Mouse (Mus musculus) left cerebral cortex, postnatal 14 days (tissue): ENCODE measurements around the gene Smarcd3. TPM values are rescaled to one million over a fixed set of nuclear protein-coding genes. Genes with fewer than 3 reads are reported as not detected.

Source experiments
- DNase-seq, 2 experiments: peaks; one replicate each; pipeline ENCODE4 v3.0.0; 2021 to 2022; ENCODE audit warnings: low spot score in 2 of 2, mixed read lengths in 1 of 2
- intact Hi-C: fragments of 180-260 bp; cut with DNase I; formaldehyde crosslinking; loops from one replicate; pipeline ENCODE4 v1.15.1; 2025
- total RNA-seq, 2 experiments: library from RNA; stranded (reverse); gene quantifications; 2 replicates each; pipeline ENCODE4 v1.2.3; 2021

Gene Smarcd3
- total RNA-seq, 2 experiments from 2014 or later, result 102 to 110 TPM

- intact Hi-C loops, result no loop called here
- no peak for DNase-seq
Observed at GRCm38 (mm10) chr5:24623041-24623985, 898 bp downstream of the Smarcd3 start.

- DNase-seq, result no peak
- intact Hi-C loops, result no loop called here
Observed at GRCm38 (mm10) chr5:24622386-24623040, 1.7 kb downstream of the Smarcd3 start.

- DNase-seq, result no peak
- intact Hi-C loops, result no loop called here
Observed at GRCm38 (mm10) chr5:24620626-24621025, 3.6 kb downstream of the Smarcd3 start.

- intact Hi-C loops, result no loop called here
- DNase-seq, result no peak
Observed at GRCm38 (mm10) chr5:24620116-24620515, 4.1 kb downstream of the Smarcd3 start.

- DNase-seq, result no peak
- intact Hi-C loops, result no loop called here
Observed at GRCm38 (mm10) chr5:24618921-24619320, 5.3 kb downstream of the Smarcd3 start.

- no peak for DNase-seq
- intact Hi-C loops, result no loop called here
Observed at GRCm38 (mm10) chr5:24615097-24615496, 9.1 kb downstream of the Smarcd3 start.

GRCm38 (mm10) chr5:24612302-24612649 is 11.9 kb downstream of the Smarcd3 start:
- intact Hi-C loops, result no loop called here
- DNase-seq, result no peak

- DNase-seq, result peak; percentile 69 to 70
- intact Hi-C loops, result no loop called here
Observed at GRCm38 (mm10) chr5:24611366-24612301, 12.6 kb downstream of the Smarcd3 start.

GRCm38 (mm10) chr5:24609388-24609787 is 14.8 kb downstream of the Smarcd3 start:
- intact Hi-C loops, result no loop called here
- DNase-seq, result no peak

GRCm38 (mm10) chr5:24605980-24606665 is 18.1 kb downstream of the Smarcd3 start:
- intact Hi-C loops, result no loop called here
- DNase-seq, result no peak

GRCm38 (mm10) chr5:24605321-24605979 is 18.8 kb downstream of the Smarcd3 start:
- intact Hi-C loops, result no loop called here
- DNase-seq, result no peak

- peak; percentile 66 to 77 for DNase-seq
- intact Hi-C loops, result no loop called here
Observed at GRCm38 (mm10) chr5:24604656-24605100, 19.5 kb downstream of the Smarcd3 start.

- no peak for DNase-seq
- intact Hi-C loops, result no loop called here
Observed at GRCm38 (mm10) chr5:24604080-24604655, 20.0 kb downstream of the Smarcd3 start.

GRCm38 (mm10) chr5:24603431-24604010 is 20.7 kb downstream of the Smarcd3 start:
- no peak for DNase-seq
- intact Hi-C loops, result no loop called here

- DNase-seq, result no peak
- intact Hi-C loops, result no loop called here
Observed at GRCm38 (mm10) chr5:24602751-24603343, 21.4 kb downstream of the Smarcd3 start.

GRCm38 (mm10) chr5:24601911-24602750 is 22.1 kb downstream of the Smarcd3 start:
- peak in 1 of 2 experiments; percentile 49 for DNase-seq
- intact Hi-C loops, result no loop called here
